19 mouse cellular contexts compared by ENCODE assay signal in genomic region chr2:85013826-85014587, GRCm38 (mm10). TPM values are rescaled to one million over a fixed set of nuclear protein-coding genes. Genes with fewer than 3 reads are reported as not detected.
DNase-seq lines count a peak whose midpoint lies in the region; ATAC-seq and TF ChIP-seq lines count a peak whose summit lies in the region.
"Had no signal": no experiment of that assay in that cellular context is flagged by ENCODE, and none has a peak within 500 bp of the region (broad histone marks: within the 10 kb centered on the region; RNA-seq: fewer than 3 reads in every experiment).

No protein-coding gene starts in this region.

- no peaks in the 10 kb centered on the region for H3K27me3 ChIP-seq in lung, postnatal 0 days (replicated peaks; ENCODE audit: insufficient read depth, low read length)
- no peaks in the 10 kb centered on the region for H3K27me3 ChIP-seq in liver, embryonic 13.5 days
- H3K27me3 ChIP-seq: forebrain, embryonic 13.5 days; midbrain, embryonic 15.5 days had no signal

- H3K4me1 ChIP-seq in lung, postnatal 0 days (ENCODE audit: insufficient read depth, low read depth, low read length) = no peaks in the 10 kb centered on the region; the same call in 1 of the 2 replicates
- peaks cover 59% of the 10 kb centered on the region for H3K4me1 ChIP-seq in liver, embryonic 13.5 days (replicated peaks)
- H3K4me1 ChIP-seq: forebrain, embryonic 13.5 days; midbrain, embryonic 15.5 days had no signal

- no peaks in the 10 kb centered on the region for H3K36me3 ChIP-seq in lung, postnatal 0 days (ENCODE audit: insufficient read depth, low read length)
- no peaks in the 10 kb centered on the region for H3K36me3 ChIP-seq in liver, embryonic 13.5 days
- H3K36me3 ChIP-seq: midbrain, embryonic 15.5 days had no signal

- ATAC-seq in lung, postnatal 0 days = no peak
- no peak for ATAC-seq in liver, embryonic 13.5 days (ENCODE audit: low read depth)
- no peak for ATAC-seq in frontal cortex, adult (ENCODE audit: low TSS enrichment)
- ATAC-seq: forebrain, embryonic 13.5 days; midbrain, embryonic 15.5 days had no signal

- no peak for DNase-seq in lung, postnatal 0 days (ENCODE audit: low spot score)
- DNase-seq in lung, adult 18-20 months = no peak
- DNase-seq in T-cell, adult 2 months (ENCODE audit: low spot score) = peak; percentile 26
- DNase-seq in liver, embryonic 13.5 days = no peak
- DNase-seq in natural killer cell, adult 2 months (ENCODE audit: low spot score in 2 of 2) = peak; percentile 68 to 85
- DNase-seq in embryo, embryonic 11 days = no peak
- DNase-seq: cerebellum, adult 11-12 months; gastrocnemius, adult 2 months; heart, postnatal 14 days; lung, postnatal 36 days; right cerebral cortex, postnatal 4 days had no signal

- H3K4me2 ChIP-seq in lung, postnatal 0 days (replicated peaks; ENCODE audit: low read depth, low read length) = no peak overlapping the region
- peak overlapping the region; percentile 66 for H3K4me2 ChIP-seq in liver, embryonic 13.5 days
- H3K4me2 ChIP-seq: forebrain, embryonic 13.5 days; midbrain, embryonic 15.5 days had no signal

- no peaks in the 10 kb centered on the region for H3K9me3 ChIP-seq in lung, postnatal 0 days (ENCODE audit: low read length)
- no peaks in the 10 kb centered on the region for H3K9me3 ChIP-seq in liver, embryonic 13.5 days (replicated peaks)
- H3K9me3 ChIP-seq: forebrain, embryonic 13.5 days; midbrain, embryonic 15.5 days had no signal

- no peak overlapping the region for H3K27ac ChIP-seq in lung, postnatal 0 days (ENCODE audit: low read length)
- peak overlapping the region; percentile 95 for H3K27ac ChIP-seq in liver, embryonic 13.5 days
- H3K27ac ChIP-seq: forebrain, embryonic 13.5 days; gastrocnemius, adult 2 months; midbrain, embryonic 15.5 days had no signal

- WGBS in lung, postnatal 0 days = 68% methylated on average over 5 of the region's 5 CpGs
- WGBS in liver, embryonic 13.5 days (ENCODE audit: insufficient replicate concordance) = 60% methylated on average over 5 of the region's 5 CpGs

- no peak overlapping the region for H3K9ac ChIP-seq in lung, postnatal 0 days (replicated peaks; ENCODE audit: low read depth)
- H3K9ac ChIP-seq in liver, embryonic 13.5 days = peak overlapping the region; percentile 65
- H3K9ac ChIP-seq: forebrain, embryonic 13.5 days; midbrain, embryonic 15.5 days had no signal

- TF ChIP-seq EP300 in lung, postnatal 0 days (IDR thresholded peaks at IDR 0.05) = no peak

- TF ChIP-seq CTCF in lung, postnatal 0 days (IDR thresholded peaks at IDR 0.05) = 0 out of 2 replicates have a peak, but pooled peaks have one; percentile 1

- no peak overlapping the region for H3K4me3 ChIP-seq in lung, postnatal 0 days (ENCODE audit: low read depth, low read length)
- no peak overlapping the region for H3K4me3 ChIP-seq in liver, embryonic 13.5 days (replicated peaks)
- H3K4me3 ChIP-seq: forebrain, embryonic 13.5 days; gastrocnemius, adult 2 months; midbrain, embryonic 15.5 days had no signal

RNA-seq across cellular contexts. Expression of gene Ssrp1, which starts 23.0 kb away (rescaled TPM):
- 81.8 and 87.3 TPM in 2 replicates for polyA plus RNA-seq in lung, postnatal 0 days (2015; fragmentation: Nextera tagmentation; extraction: Ambion mirVana)
- polyA plus RNA-seq in liver, embryonic 13.5 days (2015; fragmentation: Nextera tagmentation; extraction: Ambion mirVana) = 199 and 216 TPM in 2 replicates

RNA-seq across cellular contexts. Expression of gene P2rx3, which starts 23.3 kb away (rescaled TPM):
- 0.07 and 0.08 TPM in 2 replicates for polyA plus RNA-seq in lung, postnatal 0 days (2015; fragmentation: Nextera tagmentation; extraction: Ambion mirVana)
- 0.23 and 0.27 TPM in 2 replicates for polyA plus RNA-seq in liver, embryonic 13.5 days (2015; fragmentation: Nextera tagmentation; extraction: Ambion mirVana)

RNA-seq across cellular contexts. Expression of gene Prg3, which starts 26.0 kb away (rescaled TPM):
- polyA plus RNA-seq in lung, postnatal 0 days (2015; fragmentation: Nextera tagmentation; extraction: Ambion mirVana) = not detected in 2 replicates
- polyA plus RNA-seq in liver, embryonic 13.5 days (2015; fragmentation: Nextera tagmentation; extraction: Ambion mirVana) = 6.3 and 6.5 TPM in 2 replicates
- polyA plus RNA-seq: embryonic facial prominence, embryonic 14.5 days; forebrain, embryonic 13.5 days; kidney, embryonic 14.5 days; limb, embryonic 14.5 days; midbrain, embryonic 15.5 days; neural tube, embryonic 14.5 days; stomach, embryonic 14.5 days had no signal

RNA-seq across cellular contexts. Expression of gene Prg2, which starts 33.7 kb away (rescaled TPM):
- polyA plus RNA-seq in lung, postnatal 0 days (2015; fragmentation: Nextera tagmentation; extraction: Ambion mirVana) = not detected in 2 replicates
- 59.8 and 60.0 TPM in 2 replicates for polyA plus RNA-seq in liver, embryonic 13.5 days (2015; fragmentation: Nextera tagmentation; extraction: Ambion mirVana)
- polyA plus RNA-seq: embryonic facial prominence, embryonic 14.5 days; forebrain, embryonic 13.5 days; kidney, embryonic 14.5 days; neural tube, embryonic 14.5 days; stomach, embryonic 14.5 days had no signal

RNA-seq across cellular contexts. Expression of gene Tnks1bp1, which starts 33.8 kb away (rescaled TPM):
- 40.3 and 40.7 TPM in 2 replicates for polyA plus RNA-seq in lung, postnatal 0 days (2015; fragmentation: Nextera tagmentation; extraction: Ambion mirVana)
- polyA plus RNA-seq in liver, embryonic 13.5 days (2015; fragmentation: Nextera tagmentation; extraction: Ambion mirVana) = 3.4 and 4.9 TPM in 2 replicates

Comparison
In these comparisons a context has a peak if more than half of its experiments do, and no peak if none do; other contexts are left out.
1. DNase-seq: peak in T-cell, adult 2 months (single experiment) and natural killer cell, adult 2 months (2 of 2); none in lung, postnatal 0 days (single experiment), lung, adult 18-20 months (0 of 2), liver, embryonic 13.5 days (single experiment) and embryo, embryonic 11 days (single experiment).